ENCODE assay signal across 15 mouse cellular contexts in the genomic region with DNA sequence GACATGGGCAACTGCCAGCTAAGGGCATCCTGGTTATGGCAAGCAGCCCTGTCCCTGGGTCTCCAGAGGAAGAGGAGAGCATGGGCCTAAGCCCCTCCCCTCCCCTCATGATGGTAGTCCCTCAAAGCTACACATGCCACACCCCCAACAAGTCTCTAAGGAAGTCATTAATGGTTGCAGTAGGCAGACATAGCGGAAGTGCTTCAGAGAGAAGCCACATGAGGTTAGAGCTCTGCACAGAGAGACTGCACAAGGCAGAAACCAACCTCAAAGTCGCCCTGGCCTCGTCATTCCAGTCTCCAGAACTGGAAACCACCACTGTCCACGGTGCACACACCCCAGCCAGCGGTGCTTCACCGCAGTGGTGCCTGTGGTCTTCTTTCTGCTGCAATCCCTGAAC.
DNase-seq lines count a peak whose midpoint lies in the region; ATAC-seq and TF ChIP-seq lines count a peak whose summit lies in the region.
"Had no signal": no experiment of that assay in that cellular context is flagged by ENCODE, and none has a peak within 500 bp of the region (broad histone marks: within the 10 kb centered on the region; RNA-seq: fewer than 3 reads in every experiment).

No protein-coding gene starts in this region.

- no peak for TF ChIP-seq EP300 in stomach, postnatal 0 days (optimal IDR thresholded peaks at IDR 0.05)

- peak overlapping the region; percentile 73; the same call in 1 of the 2 replicates for H3K27ac ChIP-seq in hindbrain, embryonic 12.5 days
- H3K27ac ChIP-seq in hindbrain, embryonic 11.5 days (ENCODE audit: low read depth, low read length): no peak overlapping the region
- H3K27ac ChIP-seq in hindbrain, embryonic 15.5 days (replicated peaks): peak overlapping the region; percentile 68
- no peak overlapping the region for H3K27ac ChIP-seq in stomach, postnatal 0 days (replicated peaks)
- H3K27ac ChIP-seq: heart, embryonic 13.5 days; limb, embryonic 15.5 days; macrophage had no signal

- no peaks in the 10 kb centered on the region for H3K36me3 ChIP-seq in hindbrain, embryonic 12.5 days
- H3K36me3 ChIP-seq in hindbrain, embryonic 11.5 days (ENCODE audit: control insufficient read depth, insufficient read depth, low read length): no peaks in the 10 kb centered on the region
- H3K36me3 ChIP-seq in hindbrain, embryonic 15.5 days: no peaks in the 10 kb centered on the region
- no peaks in the 10 kb centered on the region for H3K36me3 ChIP-seq in stomach, postnatal 0 days (ENCODE audit: control insufficient read depth, insufficient read depth, low read length)
- H3K36me3 ChIP-seq: heart, embryonic 13.5 days; limb, embryonic 15.5 days had no signal

- no peak for TF ChIP-seq CTCF in stomach, postnatal 0 days (IDR thresholded peaks at IDR 0.05; ENCODE audit: low read depth)

- WGBS in hindbrain, embryonic 12.5 days: 71% methylated on average over 6 of the region's 6 CpGs
- WGBS in hindbrain, embryonic 11.5 days: 65% methylated on average over 6 of the region's 6 CpGs
- 76% methylated on average over 6 of the region's 6 CpGs for WGBS in hindbrain, embryonic 15.5 days
- WGBS in stomach, postnatal 0 days: 72% methylated on average over 6 of the region's 6 CpGs

- H3K4me3 ChIP-seq in hindbrain, embryonic 12.5 days: no peak overlapping the region
- no peak overlapping the region for H3K4me3 ChIP-seq in hindbrain, embryonic 11.5 days (ENCODE audit: low read depth, low read length)
- no peak overlapping the region for H3K4me3 ChIP-seq in hindbrain, embryonic 15.5 days
- no peak overlapping the region for H3K4me3 ChIP-seq in stomach, postnatal 0 days (ENCODE audit: low read depth, low read length)
- H3K4me3 ChIP-seq: heart, embryonic 13.5 days; limb, embryonic 15.5 days had no signal

- peaks cover 30% of the 10 kb centered on the region for H3K27me3 ChIP-seq in hindbrain, embryonic 12.5 days
- H3K27me3 ChIP-seq in hindbrain, embryonic 11.5 days (ENCODE audit: control insufficient read depth, insufficient read depth, low read length): no peaks in the 10 kb centered on the region
- H3K27me3 ChIP-seq in hindbrain, embryonic 15.5 days: no peaks in the 10 kb centered on the region
- H3K27me3 ChIP-seq in stomach, postnatal 0 days (ENCODE audit: control insufficient read depth, insufficient read depth, low read length): no peaks in the 10 kb centered on the region

- H3K9me3 ChIP-seq in hindbrain, embryonic 12.5 days (replicated peaks): no peaks in the 10 kb centered on the region
- no peaks in the 10 kb centered on the region for H3K9me3 ChIP-seq in hindbrain, embryonic 11.5 days (ENCODE audit: control insufficient read depth, low read length)
- no peaks in the 10 kb centered on the region for H3K9me3 ChIP-seq in hindbrain, embryonic 15.5 days
- no peaks in the 10 kb centered on the region for H3K9me3 ChIP-seq in stomach, postnatal 0 days (ENCODE audit: control insufficient read depth, low read length)
- H3K9me3 ChIP-seq: heart, embryonic 13.5 days; limb, embryonic 15.5 days had no signal

- H3K4me2 ChIP-seq in hindbrain, embryonic 12.5 days (replicated peaks): no peak overlapping the region
- H3K4me2 ChIP-seq in hindbrain, embryonic 11.5 days (replicated peaks; ENCODE audit: low read depth, low read length): no peak overlapping the region
- H3K4me2 ChIP-seq in hindbrain, embryonic 15.5 days: no peak overlapping the region
- no peak overlapping the region for H3K4me2 ChIP-seq in stomach, postnatal 0 days (replicated peaks; ENCODE audit: low read depth)
- H3K4me2 ChIP-seq: heart, embryonic 13.5 days; limb, embryonic 15.5 days had no signal

- H3K4me1 ChIP-seq in hindbrain, embryonic 12.5 days: peaks cover 52% of the 10 kb centered on the region
- 0 out of 2 replicates have a peak, but pooled peaks cover 2% of the 10 kb centered on the region for H3K4me1 ChIP-seq in hindbrain, embryonic 11.5 days (replicated peaks; ENCODE audit: control insufficient read depth, insufficient read depth, low read length)
- H3K4me1 ChIP-seq in hindbrain, embryonic 15.5 days (replicated peaks): peaks cover 48% of the 10 kb centered on the region
- no peaks in the 10 kb centered on the region for H3K4me1 ChIP-seq in stomach, postnatal 0 days (replicated peaks; ENCODE audit: control insufficient read depth, insufficient read depth)
- H3K4me1 ChIP-seq: limb, embryonic 15.5 days had no signal

- no peak overlapping the region for H3K9ac ChIP-seq in hindbrain, embryonic 12.5 days
- H3K9ac ChIP-seq in hindbrain, embryonic 11.5 days (ENCODE audit: low read depth, low read length): no peak overlapping the region
- no peak overlapping the region for H3K9ac ChIP-seq in hindbrain, embryonic 15.5 days
- no peak overlapping the region for H3K9ac ChIP-seq in stomach, postnatal 0 days (ENCODE audit: low read length)
- H3K9ac ChIP-seq: heart, embryonic 13.5 days; limb, embryonic 15.5 days; liver, postnatal 0 days had no signal

- ATAC-seq in hindbrain, embryonic 12.5 days (ENCODE audit: low FRiP score): no peak; the same call in 1 of the 2 replicates
- ATAC-seq in hindbrain, embryonic 11.5 days (ENCODE audit: low FRiP score): no peak
- ATAC-seq in hindbrain, embryonic 15.5 days (ENCODE audit: low FRiP score, low read depth): 0 out of 2 replicates have a peak, but pooled peaks have one; percentile 23
- no peak for ATAC-seq in stomach, postnatal 0 days (ENCODE audit: low FRiP score, low TSS enrichment)
- ATAC-seq: liver, postnatal 0 days had no signal

- DNase-seq in hindbrain, embryonic 11.5 days (ENCODE audit: low spot score): no peak
- DNase-seq in thymus, postnatal 0 days (ENCODE audit: low spot score): peak; percentile 12
- no peak for DNase-seq in thymus, adult 18-20 months
- no peak for DNase-seq in spleen, postnatal 10 days (ENCODE audit: low spot score in 2 of 2)
- DNase-seq in adrenal gland, adult 18-20 months (ENCODE audit: low spot score in 2 of 2): no peak
- no peak for DNase-seq in stomach, postnatal 0 days (ENCODE audit: low spot score)
- DNase-seq: adrenal gland, postnatal 25 days; cerebellum, adult 8-10 months; kidney, adult 8-10 months; liver, postnatal 0 days had no signal

Comparison
In these comparisons a context has a peak if more than half of its experiments do, and no peak if none do; other contexts are left out.
1. H3K27ac ChIP-seq: peak in hindbrain, embryonic 12.5 days (single experiment) and hindbrain, embryonic 15.5 days (single experiment); none in hindbrain, embryonic 11.5 days (single experiment) and stomach, postnatal 0 days (single experiment).